Mouse (Mus musculus) gastrocnemius, postnatal 4 days (tissue): ENCODE results near the gene Msmp. TPM values are rescaled to one million over a fixed set of nuclear protein-coding genes. Genes with fewer than 3 reads are reported as not detected.
"Not testable (repeated sequence)": the region's sequence is repeated elsewhere in the genome, so short reads cannot be mapped to it uniquely, and the experiment has no call there.

ENCODE experiments used
- DNase-seq, 2 experiments: peaks; one replicate each; pipeline ENCODE4 v3.0.0; 2021 to 2022; ENCODE audit warnings: low spot score in 2 of 2, mixed read lengths in 2 of 2
- total RNA-seq, 2 experiments: library from RNA; stranded (reverse); gene quantifications; 2 replicates each; pipeline ENCODE4 v1.2.3; 2021

The Msmp gene
- total RNA-seq, 2 experiments from 2014 or later = not detected

DNA sequence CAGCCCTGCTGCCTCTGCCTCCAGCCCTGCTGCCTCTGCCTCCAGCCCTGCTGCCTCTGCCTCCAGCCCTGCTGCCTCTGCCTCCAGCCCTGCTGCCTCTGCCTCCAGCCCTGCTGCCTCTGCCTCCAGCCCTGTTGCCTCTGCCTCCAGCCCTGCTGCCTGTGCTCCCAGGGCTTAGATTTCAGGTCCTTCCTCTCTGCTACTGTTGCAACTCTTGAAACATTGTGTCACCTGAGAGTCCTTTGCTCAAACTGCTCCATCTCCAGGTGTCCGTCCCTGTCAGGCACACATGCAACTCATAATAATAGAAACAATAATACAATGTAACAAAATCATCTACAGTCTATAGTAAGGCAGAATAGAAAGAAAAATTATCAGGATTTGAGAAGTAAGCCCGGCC is 12.3 kb upstream of the Msmp start:
- DNase-seq = not testable (repeated sequence)

DNA sequence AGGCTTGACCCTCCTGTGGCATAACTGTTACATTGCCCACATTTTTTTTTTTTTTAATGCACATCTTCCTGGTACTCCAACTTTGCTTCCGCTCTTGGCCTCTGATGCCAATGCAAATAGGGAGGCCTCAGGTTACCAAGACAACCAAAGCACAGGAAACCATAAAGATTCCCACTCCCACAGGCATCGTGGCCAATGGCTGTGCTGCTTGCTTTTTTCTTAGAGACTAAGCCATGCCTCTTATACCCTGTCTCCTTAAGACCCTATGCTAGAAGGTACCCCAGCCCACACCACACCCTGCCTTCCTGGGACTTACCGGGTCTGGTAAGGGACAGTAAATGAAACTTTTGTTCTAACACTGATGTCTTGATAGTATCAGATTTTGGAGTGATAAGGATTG is 9.2 kb upstream of the Msmp start:
- DNase-seq = no peak

DNA sequence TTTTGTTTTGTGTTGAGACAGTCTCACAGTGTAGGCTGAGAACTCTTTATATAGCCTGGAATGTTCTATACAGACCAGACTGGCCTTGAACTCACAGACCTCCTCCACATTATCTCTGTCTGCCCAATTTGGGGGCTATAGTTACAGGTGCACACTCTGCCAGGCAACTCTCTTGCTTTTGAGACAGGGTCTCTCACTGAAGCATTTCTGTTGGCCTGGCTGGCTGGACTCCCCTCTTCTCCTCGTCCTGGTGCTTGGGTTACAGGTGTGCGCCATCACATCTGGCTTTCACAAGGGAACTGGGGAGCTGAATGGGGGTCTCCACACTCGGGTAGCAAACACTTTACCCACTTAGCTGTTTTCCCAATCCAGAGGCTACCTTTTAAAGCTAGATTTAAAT is 7.7 kb upstream of the Msmp start:
- no peak for DNase-seq

DNA sequence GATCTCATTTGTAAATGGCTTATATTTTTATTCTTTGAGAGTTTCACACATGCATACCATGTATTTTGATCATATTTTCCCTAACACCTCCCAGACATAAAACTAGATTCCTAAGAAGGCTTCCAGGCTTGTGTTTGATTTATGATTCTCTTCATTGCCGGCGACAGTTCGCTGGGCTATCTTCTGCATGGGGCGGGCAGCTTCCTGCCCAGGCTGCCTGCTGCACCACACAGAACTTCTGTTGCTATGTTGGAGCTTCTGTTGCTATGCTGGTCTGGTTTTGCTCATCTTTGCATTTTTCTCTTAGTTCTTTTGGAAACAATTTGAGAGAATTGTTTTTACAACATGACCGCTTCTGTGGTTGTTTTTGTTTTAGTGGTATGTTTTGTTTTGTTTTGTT is 7.2 kb upstream of the Msmp start:
- DNase-seq = no peak

DNA sequence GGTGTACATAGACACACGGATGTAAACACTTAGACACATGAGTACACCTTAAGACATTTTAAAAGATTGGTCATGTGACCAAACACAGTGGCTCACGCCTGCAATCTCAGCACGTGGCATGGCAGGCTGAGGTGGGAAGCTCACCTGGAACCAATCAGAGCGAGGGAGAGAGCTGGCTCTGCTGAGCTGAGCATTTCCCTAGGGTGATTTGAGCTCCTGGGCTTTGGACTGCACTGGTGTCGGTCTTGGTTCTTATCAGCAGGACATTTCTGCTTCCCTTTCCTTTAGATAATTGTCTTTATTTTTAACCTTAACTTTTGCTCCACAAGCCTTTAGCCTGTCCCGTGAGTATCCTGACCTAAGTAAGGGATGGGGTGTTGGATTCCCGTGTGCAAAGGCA is 3.4 kb upstream of the Msmp start:
- DNase-seq = no peak

DNA sequence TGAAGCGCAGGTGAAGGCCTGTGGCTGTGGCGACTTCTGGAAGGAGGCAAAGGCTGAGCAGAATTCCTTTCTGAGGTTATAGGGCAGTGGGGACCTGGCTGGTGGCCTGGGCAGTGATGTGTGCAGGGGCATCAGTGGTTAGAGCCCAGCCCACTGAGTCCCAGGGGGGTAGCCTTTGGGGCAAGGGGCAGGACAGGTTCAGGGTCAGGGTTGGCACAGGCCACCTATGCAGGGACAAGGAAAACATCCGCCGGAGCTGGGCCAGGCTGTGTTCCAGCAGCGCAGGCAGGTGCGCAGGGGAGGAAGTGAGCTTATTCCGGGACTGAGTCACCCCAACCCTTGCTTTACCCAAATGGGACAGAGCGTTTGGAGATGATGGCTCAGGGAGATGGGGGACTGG is 2.1 kb upstream of the Msmp start:
- DNase-seq = no peak

DNA sequence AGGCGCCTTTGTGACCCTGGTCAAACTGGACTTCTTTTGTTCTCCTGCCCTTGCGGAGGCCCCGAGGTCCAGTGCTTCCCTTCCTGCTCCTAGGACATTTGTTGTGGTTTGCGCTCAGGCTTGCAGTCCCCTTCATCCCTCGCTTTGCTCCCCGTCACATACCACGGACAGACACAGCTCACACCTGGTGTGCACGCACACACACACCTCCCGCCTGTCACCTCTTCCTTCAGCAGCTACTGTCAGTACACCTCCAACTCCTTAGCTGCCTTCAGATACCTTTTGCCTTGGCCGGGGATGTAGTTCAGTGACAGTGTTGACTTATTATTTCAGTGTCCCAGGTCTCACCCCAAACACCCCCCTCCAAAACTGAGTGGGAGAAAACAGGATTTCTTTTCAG is 1.4 kb upstream of the Msmp start:
- no peak for DNase-seq

DNA sequence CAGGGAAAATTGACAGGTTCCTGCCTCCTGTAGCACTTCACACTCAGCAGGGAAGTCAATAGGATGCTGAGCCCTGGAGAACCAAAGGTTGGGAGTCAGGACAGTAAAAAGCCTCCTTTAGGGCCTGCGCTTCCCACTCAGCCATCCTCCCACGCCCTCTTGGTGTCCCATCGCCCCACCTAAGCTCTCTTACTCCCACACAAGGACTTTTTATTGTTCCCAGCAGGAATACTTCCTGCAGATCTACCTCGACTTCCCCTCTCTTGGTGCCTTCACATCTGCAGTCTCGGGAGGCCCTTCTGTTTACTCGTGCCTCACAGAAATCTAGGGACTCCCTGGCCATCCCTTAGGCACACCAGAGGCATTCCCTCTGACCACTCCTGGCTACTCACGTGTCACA is 873 bp downstream of the Msmp start:
- no peak for DNase-seq

DNA sequence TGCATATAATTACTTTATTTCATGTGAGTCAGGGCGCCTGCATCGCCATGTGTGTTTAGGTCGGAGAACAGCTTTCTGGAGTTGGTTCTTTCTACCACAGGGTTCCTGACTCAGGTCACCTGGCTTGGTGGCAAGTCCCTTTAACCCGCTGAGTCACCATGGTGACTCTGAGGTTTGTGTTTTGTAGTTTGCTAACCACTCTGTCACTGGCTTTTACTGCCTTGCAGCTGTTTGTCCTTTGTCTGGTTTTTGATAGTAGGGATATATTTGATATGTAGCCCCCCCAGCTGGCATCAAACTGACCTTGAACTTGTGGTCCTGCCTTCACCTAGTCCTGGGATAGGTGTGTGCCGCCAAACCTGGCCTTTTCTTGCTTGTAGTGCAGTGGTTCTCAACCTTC is 2.1 kb downstream of the Msmp start:
- DNase-seq = no peak

DNA sequence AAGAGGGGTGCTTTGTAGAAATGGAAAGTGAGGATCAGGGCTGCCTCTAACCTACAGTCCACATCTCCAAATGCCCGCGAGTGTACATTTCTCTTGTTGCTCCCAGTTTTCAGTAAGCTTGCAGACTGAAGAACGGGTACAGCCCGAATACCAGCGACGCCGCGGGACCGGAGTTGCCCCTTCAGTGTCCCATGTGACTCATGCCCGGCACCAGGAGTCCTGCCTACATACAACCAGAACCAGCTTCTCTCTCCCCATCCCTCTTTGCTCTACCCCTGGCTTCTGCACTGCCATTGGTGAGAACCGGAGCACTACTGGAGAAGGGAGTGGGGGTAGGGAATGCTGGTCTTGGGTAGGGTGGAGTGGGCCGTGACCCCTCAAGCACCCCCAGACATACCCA is 2.9 kb downstream of the Msmp start:
- DNase-seq = no peak

DNA sequence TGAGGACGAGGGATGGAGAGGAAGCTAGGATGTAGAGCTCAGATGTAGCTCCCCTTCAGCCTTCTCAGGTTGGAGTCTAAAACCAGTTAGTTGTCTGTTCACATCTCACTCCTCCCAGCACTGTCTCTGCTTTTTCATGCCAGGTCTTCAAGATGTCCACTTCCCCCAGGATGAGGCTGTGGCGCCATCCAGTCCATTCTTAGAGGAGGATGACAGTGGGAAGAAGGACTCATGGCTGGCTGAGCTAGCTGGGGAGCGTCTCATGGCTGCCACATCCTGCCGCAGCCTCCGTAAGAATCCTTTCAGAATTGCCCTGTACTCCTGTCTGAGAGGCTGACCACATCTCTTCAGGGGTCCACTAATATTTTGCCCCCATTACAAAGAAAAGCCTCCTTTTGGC is 3.6 kb downstream of the Msmp start:
- DNase-seq = no peak

DNA sequence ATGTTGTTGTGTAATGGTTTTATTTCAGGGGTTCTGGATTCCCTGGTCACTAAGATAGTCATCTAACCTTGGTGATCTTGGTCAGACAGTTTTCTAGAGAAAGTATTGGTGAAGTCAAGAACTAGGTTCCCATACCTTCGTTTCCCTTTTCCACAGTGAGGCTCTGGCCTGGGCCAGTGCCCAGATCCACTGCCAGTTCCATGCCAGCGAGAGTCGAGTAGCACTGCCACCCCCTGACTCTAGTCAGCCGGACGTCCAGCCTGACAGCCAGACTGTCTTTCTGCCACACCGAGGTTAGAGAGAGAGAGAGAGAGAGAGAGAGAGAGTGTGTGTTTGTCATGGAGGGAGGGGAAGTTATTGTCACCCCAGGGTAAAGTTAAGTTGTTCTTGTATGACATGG is 4.6 kb downstream of the Msmp start:
- DNase-seq = no peak

DNA sequence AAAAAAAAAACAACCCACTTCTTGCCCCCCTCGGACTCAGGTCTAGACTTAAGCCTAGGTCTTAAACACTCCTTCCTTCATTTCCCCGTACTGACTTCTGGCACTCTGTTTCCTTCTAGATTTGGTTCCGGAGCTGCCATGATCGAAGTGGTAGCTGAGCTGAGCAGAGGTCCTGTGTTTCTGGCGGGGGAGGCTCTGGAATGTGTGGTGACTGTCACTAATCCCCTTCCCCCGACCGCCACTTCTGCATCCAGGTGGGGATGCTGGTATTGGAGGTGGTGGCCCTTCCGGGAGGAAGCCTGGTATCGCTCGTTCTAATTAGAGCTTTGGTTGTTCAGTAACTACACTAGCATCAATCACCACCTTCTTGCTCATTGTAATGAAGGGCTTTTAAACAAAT is 5.0 kb downstream of the Msmp start:
- no peak for DNase-seq

DNA sequence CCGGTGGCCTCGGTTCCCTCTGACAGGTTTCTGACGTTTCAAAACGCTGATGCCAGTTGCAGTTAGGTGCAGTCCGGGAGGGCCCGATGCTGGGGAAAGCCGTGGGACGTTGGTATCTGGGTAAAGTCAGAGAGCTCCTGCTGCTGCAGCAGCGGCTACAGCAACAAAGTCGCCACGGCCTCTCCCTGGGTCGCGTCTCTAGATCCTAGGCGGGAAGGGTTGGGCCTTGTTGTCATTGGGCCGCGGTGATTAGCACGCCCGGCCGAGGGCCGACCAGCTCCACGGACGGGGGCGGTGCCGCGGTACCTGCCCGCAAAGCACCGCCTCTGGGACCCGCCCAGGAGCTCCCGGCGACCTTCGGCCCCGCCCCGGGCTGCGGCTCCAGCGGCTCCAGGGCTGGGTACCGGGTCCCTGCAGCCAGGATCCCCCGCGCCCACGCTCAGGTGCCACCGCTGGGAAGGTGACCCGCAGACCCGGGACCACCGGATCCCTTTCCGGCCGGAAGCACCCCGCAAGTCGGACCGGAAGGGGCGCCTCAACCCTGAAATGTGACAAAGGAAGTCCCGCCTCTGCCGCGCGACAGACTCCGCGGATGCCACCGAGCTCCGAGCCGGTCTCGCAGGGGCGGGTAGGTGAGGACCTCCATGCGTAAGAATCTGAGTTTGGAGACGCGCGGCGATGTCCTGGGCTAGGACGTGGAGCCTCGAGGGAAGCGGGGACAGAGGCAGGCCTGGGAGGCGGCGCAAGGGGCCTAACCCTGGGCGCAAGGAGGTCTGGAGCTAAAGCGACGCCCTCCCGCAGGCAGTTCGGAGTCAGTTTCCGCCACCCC is 5.7 kb downstream of the Msmp start, which contains the start of the genes Rgp1 and Gba2:
Gene Rgp1 (plus strand): TSS at position 340 of the 829 bp plus-strand sequence.
Gene Gba2 (minus strand): TSS at position 498 of the 829 bp plus-strand sequence.
- DNase-seq = peak; percentile 69 to 85

DNA sequence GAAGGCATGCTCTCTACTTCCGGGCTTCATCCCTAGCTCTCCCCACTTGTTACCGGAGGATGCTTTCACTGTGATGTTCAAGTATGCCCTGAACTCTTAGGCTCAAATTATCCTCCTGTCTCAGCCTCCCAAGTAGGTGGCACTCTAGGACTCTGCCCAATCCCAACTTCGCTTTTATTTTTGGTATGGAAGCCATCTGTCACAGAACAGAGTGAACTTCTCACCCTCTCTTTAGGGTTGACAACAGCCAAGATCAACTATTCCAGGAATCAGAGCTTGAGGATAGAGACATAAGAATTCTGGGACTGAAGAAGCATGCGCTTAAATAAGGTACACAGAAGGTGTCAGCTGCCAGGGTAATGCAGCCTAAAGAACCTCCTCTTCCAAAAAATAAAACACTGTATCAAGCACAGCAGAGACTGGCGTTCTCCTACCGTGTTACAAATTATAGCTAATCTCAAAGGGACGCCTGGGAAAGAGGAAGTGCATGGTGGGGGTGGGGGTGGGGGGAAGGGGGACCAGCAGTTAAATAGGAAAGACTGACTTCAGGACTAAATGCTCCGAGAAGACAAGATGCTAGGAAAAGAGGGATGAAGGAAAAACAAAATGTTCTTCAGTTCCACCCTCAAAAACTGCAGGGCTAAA is 6.9 kb downstream of the Msmp start:
- no peak for DNase-seq

DNA sequence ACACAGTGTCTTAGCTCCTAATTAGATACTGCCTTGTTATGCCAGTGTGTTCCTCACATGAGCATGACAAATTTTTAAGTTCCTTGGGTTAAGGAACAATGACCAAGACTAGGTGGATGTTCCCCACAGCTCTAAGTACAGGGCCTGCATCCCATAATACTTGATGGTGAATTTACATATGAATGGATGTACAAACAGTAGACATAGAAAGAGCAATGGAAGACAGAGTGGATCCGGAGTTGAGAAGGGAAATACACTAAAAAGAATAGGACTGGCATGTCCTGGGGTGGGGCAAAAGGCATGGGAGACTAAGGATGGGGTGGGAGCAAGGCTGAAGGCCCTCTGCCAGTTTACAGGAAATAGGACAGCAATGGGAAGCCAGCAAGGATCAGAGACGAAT is 8.9 kb downstream of the Msmp start:
- DNase-seq = no peak

DNA sequence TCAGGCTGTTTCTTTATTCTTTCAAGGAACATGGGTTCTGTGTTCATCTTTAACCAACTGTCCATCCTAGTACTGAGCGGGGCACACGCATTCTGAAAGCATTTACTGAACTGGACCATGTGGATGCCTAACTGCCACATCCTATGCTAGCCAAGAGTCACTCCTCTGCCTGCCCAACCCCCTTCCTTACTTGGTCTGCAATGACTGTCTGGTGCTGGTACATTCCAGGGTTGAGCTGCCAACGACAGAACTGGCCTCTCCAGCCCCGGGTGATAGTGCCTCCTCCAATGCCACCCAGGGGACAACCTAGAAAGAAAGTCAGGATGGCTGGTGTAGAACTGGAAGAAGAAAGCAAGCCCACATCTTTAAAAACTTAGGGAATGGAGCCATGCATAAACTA is 10.7 kb downstream of the Msmp start:
- no peak for DNase-seq

DNA sequence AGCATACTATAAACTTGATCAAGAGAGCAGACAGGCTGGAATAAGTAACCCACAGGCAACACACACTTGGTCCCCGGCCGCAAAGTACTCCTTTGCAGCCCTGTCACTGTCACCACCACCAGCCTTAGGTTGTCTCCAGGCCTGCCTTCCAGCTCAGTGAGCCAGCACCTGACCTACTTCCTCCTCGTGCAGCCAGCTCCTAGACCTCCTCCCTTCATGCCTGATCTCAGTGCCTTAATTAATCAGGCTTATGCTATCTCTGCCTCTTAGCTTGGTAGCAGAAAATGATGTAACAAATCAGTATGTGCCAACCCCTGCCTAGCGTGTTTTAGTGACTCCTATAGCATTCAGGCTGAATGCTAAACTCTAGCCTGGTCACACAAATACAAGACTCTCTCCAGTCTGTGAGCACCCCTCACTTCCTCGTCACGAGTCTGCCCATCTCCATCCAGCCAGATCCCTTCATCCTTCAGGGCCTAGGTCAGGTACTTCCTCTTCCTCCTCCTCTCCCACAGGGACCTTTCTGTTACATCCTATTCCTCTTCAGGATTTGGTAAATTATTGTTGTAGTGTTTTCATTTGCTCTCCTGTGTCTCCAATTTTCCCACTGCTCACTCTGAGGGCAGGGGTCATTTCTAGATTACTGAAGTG is 12.8 kb downstream of the Msmp start:
- DNase-seq = no peak

DNA sequence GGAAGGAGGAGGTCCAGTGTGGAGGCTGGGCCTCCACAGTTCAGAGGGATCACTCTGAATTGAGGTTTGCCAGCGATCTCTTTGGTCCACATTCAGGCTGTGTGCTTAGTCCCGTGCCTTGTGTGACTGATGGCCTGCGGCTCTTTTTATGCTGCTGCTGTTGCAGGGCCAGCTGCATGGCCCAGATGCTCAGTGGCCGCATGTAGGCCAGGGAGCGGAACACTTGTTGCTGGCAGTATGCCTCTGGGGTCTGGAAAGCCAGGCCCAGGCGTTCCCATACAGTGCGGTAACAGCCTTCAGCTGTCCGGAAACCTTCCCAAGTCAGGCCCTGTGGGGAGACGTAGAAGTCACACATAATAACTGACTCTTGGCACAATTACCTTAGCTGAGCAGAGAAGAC is 17.2 kb downstream of the Msmp start:
- DNase-seq = peak in 1 of 2 experiments; percentile 56

DNA sequence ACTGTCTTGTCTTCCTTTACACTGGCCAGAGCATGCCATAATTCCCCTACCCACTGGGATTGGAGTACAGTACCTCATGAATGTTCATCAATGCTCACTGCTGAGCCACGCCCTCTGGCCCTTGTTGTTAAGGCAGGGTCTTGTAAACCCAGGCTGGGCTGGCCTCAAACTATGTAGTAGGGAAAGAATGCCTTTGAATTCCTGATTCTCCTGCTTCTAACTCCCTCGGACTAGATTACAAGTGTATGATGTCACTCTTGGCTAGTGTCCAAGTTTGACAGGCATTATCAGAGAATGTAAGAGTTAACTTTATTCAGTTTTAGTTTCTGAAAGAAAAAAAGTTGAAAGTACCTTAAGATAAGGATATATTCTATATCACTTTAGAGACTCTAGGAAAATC is 20.1 kb downstream of the Msmp start:
- DNase-seq = no peak

DNA sequence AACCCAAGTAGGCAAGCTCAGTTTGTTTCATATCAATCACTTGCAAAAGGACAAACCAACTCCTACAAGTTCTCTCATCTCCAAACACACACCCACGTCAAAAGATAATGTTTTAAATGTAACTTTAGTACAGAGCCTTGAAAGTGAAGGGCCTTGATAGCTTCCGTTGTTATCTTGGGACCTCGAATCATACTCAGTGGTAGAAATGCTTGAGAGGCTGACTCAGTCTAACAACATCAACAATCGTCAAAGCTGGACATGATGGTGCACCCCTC is 20.8 kb downstream of the Msmp start:
- DNase-seq = no peak

DNA sequence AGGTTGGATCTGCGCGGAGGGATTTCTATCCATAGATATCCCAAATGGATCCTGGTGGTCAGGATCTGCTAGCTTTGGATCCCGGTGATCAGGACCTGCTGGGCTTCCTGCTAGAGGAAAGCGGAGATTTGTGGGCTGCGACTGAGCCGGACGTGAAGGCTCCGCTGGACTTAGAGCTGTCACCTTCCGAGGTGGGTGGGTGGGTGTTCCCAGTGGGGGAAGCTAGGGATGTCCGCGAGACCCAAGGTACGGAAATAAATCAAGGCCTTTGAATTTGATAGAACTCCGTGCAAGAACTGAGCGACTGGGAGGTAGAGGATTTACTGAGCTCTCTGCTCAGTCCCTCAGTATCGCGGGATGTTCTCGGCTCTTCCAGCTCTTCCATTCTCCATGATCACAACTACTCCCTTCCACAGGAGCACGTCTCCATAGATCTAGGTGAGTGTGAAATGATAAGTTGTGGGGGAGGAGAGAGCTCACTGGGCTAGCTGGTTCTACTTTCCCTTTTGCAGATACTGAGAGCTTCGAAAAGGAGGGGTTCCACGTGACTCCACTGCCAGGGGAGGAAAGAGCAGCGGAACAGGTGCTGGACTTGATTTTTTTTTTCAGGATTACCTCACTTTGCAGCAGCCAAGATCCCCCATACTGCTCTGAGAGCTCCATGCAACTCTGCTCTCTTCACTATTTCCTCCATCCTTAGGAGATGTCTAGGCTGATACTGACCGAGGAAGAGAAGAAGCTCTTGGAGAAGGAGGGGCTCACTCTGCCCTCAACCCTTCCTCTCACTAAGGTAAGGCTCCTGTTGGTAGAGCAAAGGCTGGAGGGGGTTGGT is 21.3 kb downstream of the Msmp start:
- no peak for DNase-seq
